Mouse (Mus musculus) frontal cortex, postnatal 10 days (tissue): ENCODE data around the gene Slc9a8.

Experiments
- DNase-seq, 2 experiments: peaks; one replicate each; pipeline ENCODE4 v3.0.0; 2022; ENCODE audit warnings: low spot score in 2 of 2, mixed read lengths in 1 of 2

Gene Slc9a8

GRCm38 (mm10) chr2:167483827-167484410 is 62.4 kb downstream of the Slc9a8 start:
- DNase-seq: no peak

- DNase-seq: no peak
Observed at GRCm38 (mm10) chr2:167484932-167485331, 63.4 kb downstream of the Slc9a8 start.

- DNase-seq: no peak
Observed at GRCm38 (mm10) chr2:167485501-167486377, 64.2 kb downstream of the Slc9a8 start.

GRCm38 (mm10) chr2:167486573-167486972 is 65.1 kb downstream of the Slc9a8 start:
- DNase-seq: no peak

GRCm38 (mm10) chr2:167487551-167487950 is 66.0 kb downstream of the Slc9a8 start:
- no peak for DNase-seq

GRCm38 (mm10) chr2:167487994-167488393 is 66.5 kb downstream of the Slc9a8 start:
- DNase-seq: no peak

- peak; percentile 51 to 64 for DNase-seq
Observed at GRCm38 (mm10) chr2:167490813-167491525, 69.5 kb downstream of the Slc9a8 start.

- peak in 1 of 2 experiments; percentile 52 for DNase-seq
Observed at GRCm38 (mm10) chr2:167491757-167492708, 70.5 kb downstream of the Slc9a8 start, which contains the start of gene Rnf114. TSS of gene Rnf114 (plus strand) at chr2:167492645.

GRCm38 (mm10) chr2:167492713-167493636 is 71.5 kb downstream of the Slc9a8 start, which contains the start of gene Spata2:
TSS of gene Spata2 (minus strand) at chr2:167492887.
- peak; percentile 87 to 90 for DNase-seq

- DNase-seq: no peak
Observed at GRCm38 (mm10) chr2:167496437-167496836, 74.9 kb downstream of the Slc9a8 start.

- DNase-seq: no peak
Observed at GRCm38 (mm10) chr2:167497272-167497671, 75.8 kb downstream of the Slc9a8 start.

- DNase-seq: no peak
Observed at GRCm38 (mm10) chr2:167502554-167503252, 81.2 kb downstream of the Slc9a8 start.

- peak; percentile 81 to 86 for DNase-seq
Observed at GRCm38 (mm10) chr2:167503253-167503895, 81.9 kb downstream of the Slc9a8 start.

GRCm38 (mm10) chr2:167503896-167504349 is 82.4 kb downstream of the Slc9a8 start:
- peak in 1 of 2 experiments; percentile 47 for DNase-seq

GRCm38 (mm10) chr2:167505127-167505526 is 83.6 kb downstream of the Slc9a8 start:
- no peak for DNase-seq

GRCm38 (mm10) chr2:167506546-167507260 is 85.2 kb downstream of the Slc9a8 start:
- no peak for DNase-seq

- DNase-seq: no peak
Observed at GRCm38 (mm10) chr2:167507719-167508385, 86.3 kb downstream of the Slc9a8 start.
